Mouse (Mus musculus) ES-E14 (cell line): ENCODE data around the gene Wfdc8.

Source experiments
- CHD2 ChIP-seq: IDR thresholded peaks from 2 replicates; pipeline ENCODE4 v1.6.1; 2014; ENCODE audit warnings: mild to moderate bottlenecking, low read depth, low read length, inconsistent platforms
- HCFC1 ChIP-seq: IDR thresholded peaks from 2 replicates; pipeline ENCODE4 v1.6.1; 2012; ENCODE audit warnings: low read length, inconsistent platforms, borderline replicate concordance; ENCODE audit not compliant: insufficient read depth
- ZC3H11A ChIP-seq: IDR thresholded peaks from 2 replicates; pipeline ENCODE4 v1.6.1; 2012; ENCODE audit warnings: low read depth, mild to moderate bottlenecking, inconsistent platforms, low read length, borderline replicate concordance
- ZNF384 ChIP-seq: IDR thresholded peaks from 2 replicates; pipeline ENCODE4 v1.6.1; 2012; ENCODE audit warnings: low read depth, low read length, inconsistent platforms

GRCm38 (mm10) chr2:164551502-164551901, 61.9 kb downstream of the Wfdc8 start:
- TF ChIP-seq HCFC1 (no peak), ZNF384 (no peak), CHD2 (no peak), ZC3H11A (no peak)
